Mouse (Mus musculus) frontal cortex, postnatal 14 days (tissue): ENCODE data around the gene Dixdc1.
A peak's percentile ranks its signal among the peaks of the same experiment; 100 is the strongest.

ENCODE experiments used
- DNase-seq, 2 experiments: peaks; one replicate each; pipeline ENCODE4 v3.0.0; 2022; ENCODE audit warnings: low spot score in 2 of 2

Gene Dixdc1

DNA sequence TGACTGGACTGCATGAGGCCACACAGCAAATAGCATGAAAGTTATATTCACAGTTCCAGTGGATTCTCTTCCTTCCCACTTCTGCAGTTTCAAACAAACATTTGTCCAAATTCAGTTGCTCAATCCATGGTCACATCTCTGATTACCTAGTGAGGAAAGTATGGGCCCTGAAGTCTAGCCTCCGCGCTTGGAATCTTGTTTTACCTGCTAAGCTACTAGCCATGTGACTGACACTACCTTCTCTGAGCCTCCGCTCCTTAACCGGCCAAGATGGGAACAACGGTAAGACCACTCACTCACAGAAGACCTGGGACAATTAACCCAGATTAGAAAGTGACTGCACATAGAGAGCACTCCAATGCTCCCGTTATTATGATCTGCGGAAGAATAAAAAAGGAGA lies 6.5 kb upstream of the Dixdc1 start:
- no peak for DNase-seq

DNA sequence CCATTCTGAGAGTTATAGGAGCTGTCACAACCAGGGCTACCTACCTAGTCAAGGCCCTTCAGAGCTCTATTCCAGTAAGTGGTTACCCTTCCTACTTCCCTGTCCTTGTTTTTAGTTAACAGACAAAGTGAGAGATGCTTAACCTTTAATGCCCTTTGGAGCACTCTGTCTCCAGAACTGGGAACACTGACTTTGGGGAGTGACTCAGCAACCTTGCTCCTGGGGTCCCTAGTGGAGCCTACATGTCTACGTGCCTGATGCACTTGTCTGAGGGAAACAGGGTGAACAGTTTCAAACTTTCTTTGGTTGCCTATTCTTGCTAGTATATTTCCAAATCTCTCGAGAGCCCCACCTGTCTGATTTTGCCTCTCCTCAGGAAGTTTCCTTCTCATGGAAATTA lies 3.4 kb upstream of the Dixdc1 start:
- no peak for DNase-seq

DNA sequence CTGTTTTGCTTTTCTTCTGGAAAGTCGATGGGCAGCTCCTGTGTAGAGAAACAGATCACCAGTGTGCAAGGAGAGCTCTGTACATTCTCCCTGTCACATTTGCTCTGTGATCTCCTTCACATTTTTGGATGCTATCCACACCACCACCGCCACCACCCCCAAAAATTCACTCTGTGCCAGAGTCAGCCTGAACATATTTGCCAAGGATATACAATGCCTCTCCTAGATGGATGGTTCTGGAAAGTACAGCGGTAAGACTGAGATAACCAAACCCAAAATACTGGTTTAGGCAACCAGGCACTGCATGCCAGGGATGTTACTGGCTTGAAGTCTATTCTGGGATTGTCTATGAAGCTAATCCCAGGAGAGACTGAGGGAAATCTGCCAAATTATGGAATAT lies 2.9 kb upstream of the Dixdc1 start:
- no peak for DNase-seq

- DNase-seq, result no peak
Observed at GRCm38 (mm10) chr9:50740867-50741784, 1.8 kb upstream of the Dixdc1 start.

DNA sequence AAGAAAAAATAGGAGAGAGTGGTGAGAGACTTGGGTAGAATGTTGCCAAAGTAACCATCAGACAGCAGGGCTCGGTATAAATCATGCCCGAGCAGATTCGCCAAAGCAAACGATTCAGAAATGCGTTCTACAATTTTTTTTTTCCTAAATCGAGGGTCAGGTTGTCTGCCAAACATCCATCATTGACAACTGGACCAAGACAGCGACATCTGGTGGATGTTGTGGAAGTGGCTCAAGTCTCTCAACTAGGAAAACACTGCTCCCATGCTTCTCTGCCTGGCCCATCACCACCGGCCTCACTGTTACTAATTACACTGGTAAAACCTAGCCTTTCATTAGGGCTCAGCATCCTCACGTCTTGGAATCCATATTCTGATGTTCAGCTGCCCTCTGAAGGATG lies 4.3 kb downstream of the Dixdc1 start:
- DNase-seq, result no peak

DNA sequence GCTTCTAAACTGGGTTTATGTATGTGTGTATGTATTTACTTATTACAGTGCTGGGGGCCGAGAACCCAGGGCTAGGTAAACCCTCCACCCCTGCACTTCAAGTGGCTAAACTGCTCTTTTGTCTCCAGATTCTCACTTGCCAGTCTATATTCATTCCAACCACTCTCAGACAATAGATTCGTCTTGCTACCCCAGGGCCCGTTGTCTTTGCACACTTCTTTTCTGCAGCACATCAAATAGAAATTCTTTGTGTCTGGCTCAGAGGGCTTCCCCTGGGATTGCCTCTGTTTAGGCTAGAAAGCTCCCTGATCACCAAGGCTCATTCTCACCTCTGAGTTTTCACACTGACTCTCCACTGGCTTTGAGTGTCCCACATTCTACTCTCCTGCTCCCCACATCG lies 6.8 kb downstream of the Dixdc1 start:
- DNase-seq, result no peak

- no peak for DNase-seq
Observed at GRCm38 (mm10) chr9:50729600-50729999, 9.7 kb downstream of the Dixdc1 start.

- peak; percentile 81 to 87 for DNase-seq
Observed at GRCm38 (mm10) chr9:50727925-50728651, 11.2 kb downstream of the Dixdc1 start.

DNA sequence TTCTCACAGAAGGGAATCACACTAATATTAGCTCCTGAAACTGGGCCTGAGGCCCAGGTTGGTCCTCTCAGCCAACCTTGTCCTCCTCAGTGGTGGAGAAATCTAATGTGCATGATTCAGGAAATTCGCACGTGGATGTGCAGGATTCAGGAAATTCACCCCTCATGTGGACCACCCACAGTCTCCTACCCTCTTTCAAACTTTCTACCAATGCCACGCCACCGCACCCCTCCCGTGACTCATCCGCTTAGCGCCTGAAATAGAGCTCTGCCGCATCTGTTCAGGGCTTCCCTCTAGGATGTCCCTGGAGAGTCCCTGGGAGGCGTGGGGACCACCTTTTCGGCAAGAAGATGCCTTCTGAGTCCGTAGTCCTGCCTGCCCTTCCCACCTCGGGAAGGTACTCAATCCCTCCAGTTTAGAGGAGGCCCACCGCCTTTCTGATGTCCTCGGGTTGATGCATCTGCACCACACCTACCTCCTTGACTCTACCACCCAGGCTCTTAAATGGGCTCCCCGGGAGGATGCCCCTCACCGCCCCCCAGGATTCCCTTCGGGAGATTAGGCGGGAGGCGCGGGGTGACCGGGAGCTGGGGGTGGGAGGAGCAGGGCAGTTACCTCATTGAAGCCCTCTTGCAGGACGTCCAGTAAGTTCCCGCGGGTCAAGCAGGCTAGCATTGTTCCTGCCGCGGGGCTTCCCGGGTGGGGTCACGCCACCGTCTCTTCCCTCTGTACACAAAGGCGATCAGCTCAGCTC lies 12.0 kb downstream of the Dixdc1 start:
- peak; percentile 51 to 57 for DNase-seq

DNA sequence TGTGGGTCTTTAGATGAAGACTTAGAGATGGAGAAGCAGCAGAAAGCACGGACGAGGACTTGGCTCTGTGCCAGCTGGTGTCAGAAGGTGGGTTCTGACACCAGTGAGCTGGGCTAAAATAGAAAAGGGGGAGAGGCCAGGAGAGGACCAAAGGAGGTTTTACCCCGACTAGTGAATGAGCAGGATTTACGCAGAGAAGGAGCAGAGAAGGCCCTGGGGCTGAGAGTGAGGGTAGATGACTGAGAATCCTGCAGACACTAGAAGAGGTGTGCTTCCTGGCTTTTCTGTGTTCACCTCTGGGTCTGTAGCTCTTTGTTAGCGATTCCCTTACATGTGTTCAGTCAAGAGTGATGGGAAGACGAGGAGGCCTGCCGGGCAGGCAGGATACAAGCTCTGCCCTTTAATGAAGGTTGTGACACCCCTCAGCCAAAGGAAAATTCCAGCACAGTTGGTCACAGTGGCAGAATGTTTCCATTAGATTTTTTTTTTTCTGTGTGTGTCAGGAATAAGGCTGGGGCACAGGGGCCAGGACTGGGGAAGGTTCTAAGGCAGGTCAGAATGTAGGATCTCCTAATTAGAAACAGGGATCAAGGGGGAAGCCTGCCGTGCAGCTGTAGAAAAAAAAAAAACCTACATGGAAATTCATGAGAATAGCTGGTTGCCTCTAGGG lies 13.3 kb downstream of the Dixdc1 start:
- DNase-seq, result no peak

- DNase-seq, result no peak
Observed at GRCm38 (mm10) chr9:50724661-50725330, 14.5 kb downstream of the Dixdc1 start.

- DNase-seq, result no peak
Observed at GRCm38 (mm10) chr9:50724147-50724546, 15.2 kb downstream of the Dixdc1 start.

DNA sequence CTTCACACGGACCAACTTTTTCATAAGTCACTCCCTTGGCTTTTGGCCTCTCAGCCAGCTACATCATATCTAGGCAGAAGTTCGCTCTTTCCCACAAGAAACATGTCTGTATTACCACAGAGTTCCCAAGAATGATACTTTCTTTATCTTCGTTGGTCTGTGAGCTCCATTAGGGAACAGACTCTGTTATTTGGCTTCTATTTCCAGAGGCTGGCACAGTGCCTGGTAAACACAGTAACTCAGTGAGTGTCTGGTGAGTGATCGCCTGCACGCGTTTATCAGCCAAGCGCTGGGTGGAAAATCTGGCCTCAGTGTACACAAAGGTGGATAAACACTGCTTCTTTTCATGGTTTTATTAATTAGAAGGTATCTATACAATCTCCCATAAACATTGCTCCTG lies 15.9 kb downstream of the Dixdc1 start:
- peak in 1 of 2 experiments; percentile 58 for DNase-seq

GRCm38 (mm10) chr9:50722451-50722911 lies 16.8 kb downstream of the Dixdc1 start:
- DNase-seq, result no peak

GRCm38 (mm10) chr9:50721061-50721460 lies 18.3 kb downstream of the Dixdc1 start:
- DNase-seq, result no peak

- no peak for DNase-seq
Observed at GRCm38 (mm10) chr9:50718878-50719277, 20.4 kb downstream of the Dixdc1 start.

DNA sequence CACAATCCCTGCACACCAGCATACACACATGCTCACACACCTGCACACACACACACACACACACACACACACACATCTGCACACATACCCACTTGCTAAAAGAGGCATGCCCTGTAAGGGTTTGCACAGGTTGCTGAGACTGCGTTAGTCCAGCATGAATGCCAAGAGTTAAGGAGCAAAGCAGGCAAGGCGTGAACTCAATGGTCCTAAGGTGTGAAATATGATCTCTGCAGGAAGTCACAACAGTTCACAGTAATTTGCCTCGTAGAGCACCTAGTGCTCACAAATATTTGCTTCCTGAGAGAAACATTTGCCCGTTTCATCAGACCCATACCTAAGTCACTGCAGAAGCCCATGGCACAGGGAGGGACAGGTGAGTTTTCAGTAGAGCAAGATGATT lies 25.1 kb downstream of the Dixdc1 start:
- DNase-seq, result no peak

- DNase-seq, result no peak
Observed at GRCm38 (mm10) chr9:50711337-50711736, 28.0 kb downstream of the Dixdc1 start.

- DNase-seq, result no peak
Observed at GRCm38 (mm10) chr9:50709108-50709507, 30.2 kb downstream of the Dixdc1 start.

DNA sequence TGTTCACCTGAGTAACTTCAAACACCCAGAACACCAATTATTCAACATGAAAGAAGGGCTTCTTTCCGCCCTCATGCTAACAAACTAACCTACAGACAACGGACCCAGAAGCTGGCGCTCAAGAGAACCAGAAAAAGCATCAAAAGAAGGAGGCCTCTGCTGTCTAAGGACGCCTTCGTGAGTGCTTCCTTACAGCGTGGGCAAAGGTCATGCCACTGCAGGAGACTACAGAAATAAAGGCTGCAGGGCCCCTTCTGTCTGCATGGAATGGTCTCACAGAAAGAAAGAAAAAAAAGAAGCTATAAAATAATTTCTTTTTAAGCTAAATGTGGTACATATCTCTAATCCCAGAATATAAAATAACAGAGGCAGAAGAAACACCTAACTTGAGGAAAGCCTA lies 34.4 kb downstream of the Dixdc1 start:
- DNase-seq, result no peak
